In the genomic region with DNA sequence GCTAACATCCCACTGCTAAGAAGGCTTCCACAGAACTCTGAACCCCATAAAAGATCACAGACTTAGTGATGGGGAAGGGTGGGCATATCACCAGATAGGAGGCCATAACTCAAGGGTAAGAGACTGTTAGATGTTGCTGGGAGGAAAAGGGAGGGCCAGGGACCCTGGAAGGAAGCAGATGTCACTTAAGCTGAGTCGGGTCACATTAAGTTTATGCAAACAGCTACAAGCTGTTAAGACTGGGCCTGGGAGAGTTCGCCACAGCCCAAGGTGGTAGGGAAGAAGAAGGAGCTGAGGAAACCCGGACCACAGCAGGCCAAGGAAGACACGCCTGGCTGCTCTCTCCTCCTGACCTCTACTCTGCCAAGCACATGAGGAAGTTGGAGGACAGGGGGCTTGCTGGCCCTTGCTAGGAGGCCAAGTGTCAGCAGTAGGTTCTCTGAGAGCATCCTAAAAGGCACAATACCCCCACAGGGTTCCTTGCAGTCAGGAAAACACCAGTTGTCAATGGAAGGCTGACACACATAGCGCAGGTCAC, we compare ENCODE assay signal across 17 mouse cellular contexts. TPM values are rescaled to one million over a fixed set of nuclear protein-coding genes. Genes with fewer than 3 reads are reported as not detected.
A peak's percentile ranks its signal among the peaks of the same experiment; 100 is the strongest.
DNase-seq lines count a peak whose midpoint lies in the region; ATAC-seq lines count a peak whose summit lies in the region.
"Had no signal": no experiment of that assay in that cellular context is flagged by ENCODE, and none has a peak within 500 bp of the region (broad histone marks: within the 10 kb centered on the region; RNA-seq: fewer than 3 reads in every experiment).

No protein-coding gene starts in this region.

- WGBS in heart, embryonic 13.5 days = 58% methylated on average over 5 of the region's 5 CpGs
- 51% methylated on average over 5 of the region's 5 CpGs for WGBS in heart, embryonic 11.5 days (ENCODE audit: insufficient replicate concordance)
- WGBS in kidney, embryonic 15.5 days = 28% methylated on average over 5 of the region's 5 CpGs

- peaks cover 13% of the 10 kb centered on the region for H3K36me3 ChIP-seq in heart, embryonic 13.5 days
- peaks cover 8% of the 10 kb centered on the region for H3K36me3 ChIP-seq in heart, embryonic 11.5 days (ENCODE audit: control insufficient read depth, insufficient read depth, low read length)
- peaks cover 20% of the 10 kb centered on the region for H3K36me3 ChIP-seq in kidney, embryonic 15.5 days

- no peak overlapping the region for H3K9ac ChIP-seq in heart, embryonic 13.5 days
- no peak overlapping the region for H3K9ac ChIP-seq in heart, embryonic 11.5 days (ENCODE audit: low read depth, low read length)
- H3K9ac ChIP-seq in kidney, embryonic 15.5 days = no peak overlapping the region
- H3K9ac ChIP-seq: embryonic facial prominence, embryonic 15.5 days; limb, embryonic 15.5 days; midbrain, embryonic 15.5 days had no signal

- DNase-seq in 416B (ENCODE audit: low read depth) = peak; percentile 15
- DNase-seq in embryo, embryonic 9.5 days (ENCODE audit: extremely low spot score) = no peak
- no peak for DNase-seq in layer of hippocampus, adult 9-11 months
- DNase-seq: adrenal gland, postnatal 36 days; cerebellum, adult 2 months; layer of hippocampus, postnatal 36 days; lung, adult 18-20 months had no signal

- no peaks in the 10 kb centered on the region for H3K27me3 ChIP-seq in heart, embryonic 13.5 days (replicated peaks)
- H3K27me3 ChIP-seq in heart, embryonic 11.5 days (ENCODE audit: control insufficient read depth, insufficient read depth, low read length) = no peaks in the 10 kb centered on the region
- no peaks in the 10 kb centered on the region for H3K27me3 ChIP-seq in kidney, embryonic 15.5 days
- H3K27me3 ChIP-seq: embryonic facial prominence, embryonic 15.5 days; limb, embryonic 15.5 days; midbrain, embryonic 15.5 days; Patski had no signal

- H3K27ac ChIP-seq in heart, embryonic 13.5 days (replicated peaks) = peak overlapping the region; percentile 2
- no peak overlapping the region for H3K27ac ChIP-seq in heart, embryonic 11.5 days (ENCODE audit: low read depth, low read length)
- H3K27ac ChIP-seq in kidney, embryonic 15.5 days = peak overlapping the region; percentile 69
- H3K27ac ChIP-seq: embryonic facial prominence, embryonic 15.5 days; forebrain, embryonic 10.5 days; limb, embryonic 15.5 days; midbrain, embryonic 15.5 days had no signal

- H3K4me3 ChIP-seq in heart, embryonic 13.5 days = no peak overlapping the region
- H3K4me3 ChIP-seq in heart, embryonic 11.5 days (ENCODE audit: low read depth, low read length) = no peak overlapping the region
- no peak overlapping the region for H3K4me3 ChIP-seq in kidney, embryonic 15.5 days (replicated peaks)
- H3K4me3 ChIP-seq: embryonic facial prominence, embryonic 15.5 days; forebrain, embryonic 10.5 days; limb, embryonic 15.5 days; midbrain, embryonic 15.5 days had no signal

- H3K9me3 ChIP-seq in heart, embryonic 13.5 days = peaks cover 6% of the 10 kb centered on the region
- peaks cover 3% of the 10 kb centered on the region; the same call in 1 of the 2 replicates for H3K9me3 ChIP-seq in heart, embryonic 11.5 days (replicated peaks; ENCODE audit: control insufficient read depth, low read length)
- H3K9me3 ChIP-seq in kidney, embryonic 15.5 days (replicated peaks) = peaks cover 4% of the 10 kb centered on the region; the same call in 1 of the 2 replicates
- H3K9me3 ChIP-seq: limb, embryonic 15.5 days; midbrain, embryonic 15.5 days had no signal

- ATAC-seq in heart, embryonic 13.5 days (ENCODE audit: extremely low read depth, insufficient number of reproducible peaks, low FRiP score, low TSS enrichment) = no peak
- ATAC-seq in heart, embryonic 11.5 days (replicated peaks; ENCODE audit: insufficient number of reproducible peaks, low FRiP score, low TSS enrichment) = no peak
- ATAC-seq in hematopoietic stem cell, adult 5-6 weeks (replicated peaks in 1 of 2; ENCODE audit: insufficient read depth in 1 of 2, low FRiP score in 2 of 2, low TSS enrichment in 1 of 2, low read depth in 1 of 2, poor library complexity in 2 of 2, severe bottlenecking in 2 of 2) = peak; percentile 15 to 52; a peak in 3 of 4 replicates
- peak; percentile 40; the same call in 1 of the 2 replicates for ATAC-seq in kidney, embryonic 15.5 days (replicated peaks; ENCODE audit: low FRiP score)
- ATAC-seq: activated CD4-positive, CD25-positive, alpha-beta regulatory T cell, adult 4 months; midbrain, embryonic 15.5 days; Patski had no signal

- H3K4me2 ChIP-seq in heart, embryonic 13.5 days = no peak overlapping the region
- H3K4me2 ChIP-seq in heart, embryonic 11.5 days = no peak overlapping the region
- no peak overlapping the region for H3K4me2 ChIP-seq in kidney, embryonic 15.5 days
- H3K4me2 ChIP-seq: embryonic facial prominence, embryonic 15.5 days; limb, embryonic 15.5 days; midbrain, embryonic 15.5 days had no signal

- H3K4me1 ChIP-seq in heart, embryonic 13.5 days = peaks cover 86% of the 10 kb centered on the region
- peaks cover 63% of the 10 kb centered on the region for H3K4me1 ChIP-seq in heart, embryonic 11.5 days (ENCODE audit: control insufficient read depth, insufficient read depth, low read length)
- H3K4me1 ChIP-seq in kidney, embryonic 15.5 days = peaks cover 57% of the 10 kb centered on the region

RNA-seq across cellular contexts. Expression of a gene that starts 7.5 kb away (rescaled TPM):
- polyA plus RNA-seq in heart, embryonic 13.5 days (2015; fragmentation: Nextera tagmentation; extraction: Ambion mirVana) = 2.7 and 3.1 TPM in 2 replicates
- polyA plus RNA-seq in heart, embryonic 11.5 days (2014; fragmentation: Nextera tagmentation; extraction: Ambion mirVana) = 2.8 and 4.5 TPM in 2 replicates
- 5.9 and 6.7 TPM in 2 replicates for total RNA-seq in hematopoietic stem cell, adult 5-6 weeks (2017)
- polyA plus RNA-seq in kidney, embryonic 15.5 days (2015; fragmentation: Nextera tagmentation; extraction: Ambion mirVana) = 2.9 and 3.6 TPM in 2 replicates

RNA-seq across cellular contexts. Expression of a gene that starts 37.8 kb away (rescaled TPM):
- polyA plus RNA-seq in heart, embryonic 13.5 days (2015; fragmentation: Nextera tagmentation; extraction: Ambion mirVana) = 61.5 and 70.9 TPM in 2 replicates
- polyA plus RNA-seq in heart, embryonic 11.5 days (2014; fragmentation: Nextera tagmentation; extraction: Ambion mirVana) = 55.2 and 55.7 TPM in 2 replicates
- 18.4 and 32.3 TPM in 2 replicates for total RNA-seq in hematopoietic stem cell, adult 5-6 weeks (2017)
- polyA plus RNA-seq in kidney, embryonic 15.5 days (2015; fragmentation: Nextera tagmentation; extraction: Ambion mirVana) = 67.4 and 70.0 TPM in 2 replicates

RNA-seq across cellular contexts. Expression of a gene that starts 42.8 kb away (rescaled TPM):
- polyA plus RNA-seq in heart, embryonic 13.5 days (2015; fragmentation: Nextera tagmentation; extraction: Ambion mirVana) = 3.8 and 4.3 TPM in 2 replicates
- polyA plus RNA-seq in heart, embryonic 11.5 days (2014; fragmentation: Nextera tagmentation; extraction: Ambion mirVana) = 2.6 and 4.3 TPM in 2 replicates
- 6.9 and 7.8 TPM in 2 replicates for total RNA-seq in hematopoietic stem cell, adult 5-6 weeks (2017)
- 10.1 and 11.8 TPM in 2 replicates for polyA plus RNA-seq in kidney, embryonic 15.5 days (2015; fragmentation: Nextera tagmentation; extraction: Ambion mirVana)

RNA-seq across cellular contexts. Expression of a gene that starts 53.0 kb away (rescaled TPM):
- 92.0 and 107 TPM in 2 replicates for polyA plus RNA-seq in heart, embryonic 13.5 days (2015; fragmentation: Nextera tagmentation; extraction: Ambion mirVana)
- 110 and 122 TPM in 2 replicates for polyA plus RNA-seq in heart, embryonic 11.5 days (2014; fragmentation: Nextera tagmentation; extraction: Ambion mirVana)
- total RNA-seq in hematopoietic stem cell, adult 5-6 weeks (2017) = 127 and 144 TPM in 2 replicates
- 132 and 141 TPM in 2 replicates for polyA plus RNA-seq in kidney, embryonic 15.5 days (2015; fragmentation: Nextera tagmentation; extraction: Ambion mirVana)

Comparison
In these comparisons a context has a peak if more than half of its experiments do, and no peak if none do; other contexts are left out.
1. ATAC-seq: peak in hematopoietic stem cell, adult 5-6 weeks (2 of 2) and kidney, embryonic 15.5 days (single experiment); none in heart, embryonic 13.5 days (single experiment) and heart, embryonic 11.5 days (single experiment).